Mouse (Mus musculus) adrenal gland, postnatal 10 days (tissue): ENCODE results near the gene Gm9008. TPM values are rescaled to one million over a fixed set of nuclear protein-coding genes. Genes with fewer than 3 reads are reported as not detected.
"Not testable (repeated sequence)": the region's sequence is repeated elsewhere in the genome, so short reads cannot be mapped to it uniquely, and the experiment has no call there.

Experiments used
- DNase-seq: peaks from one replicate; pipeline ENCODE4 v3.0.0; 2021; ENCODE audit warnings: mixed read lengths
- long read RNA-seq, 2 experiments: library from polyadenylated mRNA; stranded (forward); transcript quantifications; one replicate each; pipeline ENCODE4 v2.0.0; 2021
- total RNA-seq, 2 experiments: library from RNA; stranded (reverse); gene quantifications; 2 replicates each; pipeline ENCODE4 v1.2.3; 2021

Gm9008 gene
- 1 to 10 TPM; 6.4 to 7.4 TPM for total RNA-seq
- long read RNA-seq, experiment 1, partial matches to known transcripts, result 0 of 3 reads
- long read RNA-seq, experiment 1, other reads (novel, unspliced or antisense), result 0 of 3 reads
- long read RNA-seq, experiment 2, partial matches to known transcripts, result 0 of 2 reads
- long read RNA-seq, experiment 2, other reads (novel, unspliced or antisense), result 0 of 2 reads

DNA sequence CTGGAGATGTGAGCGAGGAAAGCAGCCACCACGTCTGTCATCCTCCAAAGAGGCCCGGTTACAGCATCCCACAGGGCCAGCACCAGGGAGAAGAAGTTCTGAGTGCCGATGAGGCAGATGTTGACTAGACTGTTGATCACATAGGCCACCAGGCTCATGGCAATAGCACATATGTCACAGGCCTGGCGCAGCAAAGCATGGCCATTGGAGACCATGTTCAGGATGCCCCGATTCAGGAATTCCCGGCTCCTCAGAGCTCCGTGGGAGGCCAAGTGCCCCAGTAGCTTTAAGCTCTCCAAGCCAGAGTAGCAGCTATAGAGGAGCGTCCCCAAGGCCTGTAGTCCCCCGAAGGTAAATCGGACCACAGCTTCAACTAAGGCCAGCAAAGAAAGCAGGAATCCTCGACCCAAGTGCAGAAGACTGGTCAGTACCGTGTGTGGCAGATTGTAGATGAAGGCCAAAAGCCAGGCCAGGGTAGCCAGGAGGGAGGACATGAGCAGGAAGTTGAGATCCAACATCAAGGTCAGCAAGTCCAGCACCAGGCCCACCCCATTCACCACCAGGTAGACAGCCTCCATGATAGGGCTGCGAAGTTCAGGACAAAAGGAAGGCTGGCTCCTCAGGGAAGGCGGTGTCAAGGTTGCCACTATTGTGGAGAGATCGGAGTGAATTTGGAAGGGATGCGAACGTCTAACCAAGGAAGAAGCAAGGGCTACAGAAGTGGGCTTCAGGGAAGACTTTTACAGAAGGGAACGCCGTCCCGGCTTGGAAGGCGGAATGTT is at the start of gene Gm9008:
Gene Gm9008, minus strand, starts transcription at position 731 of the 782 bp plus-strand sequence.
- not testable (repeated sequence) for DNase-seq

DNA sequence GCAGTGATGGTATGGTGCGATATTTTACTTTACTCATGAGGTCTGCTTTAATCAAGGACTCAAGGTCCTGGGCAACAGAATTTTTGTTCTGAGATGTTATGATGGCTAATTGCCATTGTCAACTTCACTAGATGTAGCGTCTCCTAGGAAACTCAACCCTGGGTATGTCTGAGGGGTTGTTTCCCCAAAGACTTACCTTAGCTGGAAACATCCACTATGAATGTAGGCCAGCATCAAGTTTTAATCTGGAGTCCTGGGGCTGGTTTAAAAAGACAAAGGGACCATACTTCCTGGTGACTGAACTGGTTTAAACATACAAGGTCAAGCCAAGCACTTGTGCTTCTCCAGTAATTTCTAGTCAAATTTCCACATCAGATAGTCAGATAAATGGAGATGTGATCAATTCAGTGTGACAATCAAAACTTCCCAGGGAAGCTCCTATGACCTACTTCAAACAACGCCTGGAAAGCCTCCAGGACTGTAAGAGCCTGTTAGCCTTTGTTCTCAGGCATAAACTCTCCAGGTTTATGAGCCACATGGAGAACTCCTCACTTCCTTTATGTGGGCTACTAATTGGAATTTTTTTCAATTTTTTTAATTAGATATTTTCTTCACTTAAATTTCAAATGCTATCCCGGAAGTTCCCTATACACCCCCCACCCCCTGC is 24.5 kb upstream of the Gm9008 start:
- no peak for DNase-seq

DNA sequence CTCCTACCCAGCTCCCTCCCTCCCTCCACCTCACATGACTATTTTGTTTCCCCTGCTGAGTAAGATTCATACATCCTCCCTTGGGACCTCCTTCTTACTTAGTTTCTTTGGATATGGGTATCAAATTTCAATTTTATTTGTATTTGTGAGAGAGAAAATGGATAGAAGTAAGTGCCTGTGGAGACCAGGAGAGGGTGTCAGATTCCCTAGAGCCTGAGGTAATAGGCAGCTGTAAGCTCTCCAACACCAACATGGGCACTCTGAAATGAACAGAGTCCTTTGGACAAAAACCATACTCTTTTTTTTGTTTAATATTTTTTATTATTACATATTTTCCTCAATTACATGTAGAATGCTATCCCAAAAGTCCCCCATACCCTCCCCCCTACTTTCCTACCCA is 12.6 kb upstream of the Gm9008 start:
- no peak for DNase-seq

DNA sequence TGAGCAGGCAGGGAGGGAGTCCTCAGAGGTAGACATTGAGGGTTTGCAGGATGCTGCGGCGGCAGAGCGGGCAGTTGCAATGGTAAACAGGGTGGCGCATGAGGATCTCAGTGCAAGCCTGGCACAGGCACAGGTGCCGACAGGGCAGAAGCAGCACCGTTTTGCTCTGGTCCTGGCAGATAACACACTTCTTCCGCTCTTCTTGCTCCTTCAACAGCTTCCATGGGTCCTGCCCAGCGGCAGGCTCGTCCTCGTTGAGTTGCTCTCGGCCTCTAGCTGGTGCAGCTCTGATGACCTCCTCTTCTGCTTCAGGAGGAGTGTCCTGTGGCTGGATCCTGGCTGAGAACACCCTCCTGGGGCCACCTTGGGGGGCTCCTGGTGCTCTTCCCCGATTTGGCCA is 1.2 kb downstream of the Gm9008 start:
- DNase-seq, result not testable (repeated sequence)

DNA sequence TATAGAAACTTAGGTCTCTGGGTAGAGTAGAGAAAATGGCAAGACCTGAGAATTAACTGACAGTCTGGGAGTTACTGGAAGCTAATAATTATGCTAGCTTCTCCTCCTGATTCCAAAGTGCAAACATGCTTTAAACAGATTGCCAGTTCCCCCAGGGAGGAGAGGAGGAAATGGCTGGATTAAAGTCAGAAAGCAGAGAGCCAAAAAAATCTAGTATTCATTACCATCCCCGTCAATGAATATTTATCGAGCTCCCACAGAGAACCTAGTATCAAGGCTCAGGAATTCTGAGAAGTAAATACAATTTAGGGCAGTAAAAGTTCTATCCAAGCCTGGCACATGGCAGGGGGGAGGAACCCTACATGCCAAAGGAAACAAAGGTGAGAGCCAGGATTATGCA is 29.4 kb downstream of the Gm9008 start:
- no peak for DNase-seq
